Mouse (Mus musculus) layer of hippocampus, adult 9-10 months (tissue): ENCODE measurements at regions not wholly inside any gene's neighbourhood (a gene's known extent, or its start where the extent isn't known, plus 50 kb on each side); places are given as distances from the start of the nearest gene placed in this dataset.

Experiments used
- DNase-seq: peaks from one replicate; pipeline ENCODE4 v3.0.0; 2022; ENCODE audit warnings: low spot score

GRCm38 (mm10) chr12:12506671-12507070, 244.7 kb downstream of the Fam49a start:
- DNase-seq = no peak

GRCm38 (mm10) chr12:12505590-12505989, 243.7 kb downstream of the Fam49a start:
- DNase-seq = no peak

GRCm38 (mm10) chr12:12499903-12500302, 238.0 kb downstream of the Fam49a start:
- no peak for DNase-seq

- DNase-seq = no peak
Observed at GRCm38 (mm10) chr12:12498621-12499020, 236.7 kb downstream of the Fam49a start.

- no peak for DNase-seq
Observed at GRCm38 (mm10) chr12:12497277-12497841, 235.4 kb downstream of the Fam49a start.

- no peak for DNase-seq
Observed at GRCm38 (mm10) chr12:12496593-12497141, 234.7 kb downstream of the Fam49a start.

GRCm38 (mm10) chr12:12490173-12490572, 228.2 kb downstream of the Fam49a start:
- no peak for DNase-seq

GRCm38 (mm10) chr12:12488090-12488489, 226.2 kb downstream of the Fam49a start:
- no peak for DNase-seq

- DNase-seq = no peak
Observed at GRCm38 (mm10) chr12:12486656-12487356, 224.9 kb downstream of the Fam49a start.

- no peak for DNase-seq
Observed at GRCm38 (mm10) chr12:12484921-12485680, 223.2 kb downstream of the Fam49a start.

- no peak for DNase-seq
Observed at GRCm38 (mm10) chr12:12480451-12480850, 218.5 kb downstream of the Fam49a start.

GRCm38 (mm10) chr12:12452086-12452485, 190.1 kb downstream of the Fam49a start:
- DNase-seq = no peak

GRCm38 (mm10) chr12:12446768-12447167, 184.8 kb downstream of the Fam49a start:
- no peak for DNase-seq

GRCm38 (mm10) chr12:12446281-12446680, 184.3 kb downstream of the Fam49a start:
- no peak for DNase-seq

GRCm38 (mm10) chr12:12442872-12443271, 180.9 kb downstream of the Fam49a start:
- no peak for DNase-seq

GRCm38 (mm10) chr12:12436379-12436778, 174.4 kb downstream of the Fam49a start:
- DNase-seq = no peak

- no peak for DNase-seq
Observed at GRCm38 (mm10) chr12:12432597-12432996, 170.7 kb downstream of the Fam49a start.
